Mouse (Mus musculus) macrophage (primary cell): Measurements from ENCODE around the gene Moxd2. TPM values are rescaled to one million over a fixed set of nuclear protein-coding genes. Genes with fewer than 3 reads are reported as not detected.
A peak's percentile ranks its signal among the peaks of the same experiment; 100 is the strongest.

Experiments
- H3K27ac ChIP-seq: fragments of 350-480 bp; formaldehyde crosslinking; 2 replicates; pipeline ENCODE4 v1.9.0; 2021
- H3K36me3 ChIP-seq: fragments of 350-480 bp; formaldehyde crosslinking; 2 replicates; pipeline ENCODE4 v1.9.0; 2021; ENCODE audit errors: inconsistent target
- H3K4me3 ChIP-seq: fragments of 350-480 bp; formaldehyde crosslinking; 2 replicates; pipeline ENCODE4 v1.9.0; 2021; ENCODE audit errors: inconsistent target
- H3K79me2 ChIP-seq: fragments of 350-480 bp; formaldehyde crosslinking; 2 replicates; pipeline ENCODE4 v1.9.0; 2021; ENCODE audit errors: inconsistent target
- WGBS: methylation state at CpG from one replicate; pipeline ENCODE4 v1.1.7; 2026; ENCODE audit warnings: inconsistent platforms; ENCODE audit not compliant: missing documents; 5-methylcytosine and 5-hydroxymethylcytosine counted together
- polyA plus RNA-seq: library from polyadenylated mRNA; stranded (reverse); fragments of 250-400 nt; gene quantifications from 3 replicates; pipeline ENCODE4 v1.2.4, GENCODE M21; 2018; ENCODE audit warnings: inconsistent platforms
- total RNA-seq, 78 experiments: library from RNA; depleted of rRNA; stranded (reverse); fragments of 250-400 nt; gene quantifications; 1 replicate in 9 of 78; 2 replicates in 24 of 78; 3 replicates in 43 of 78; 4 replicates in 2 of 78; pipeline ENCODE4 v1.2.4; 2018; ENCODE audit warnings: inconsistent platforms in 56 of 78

Moxd2 gene
- total RNA-seq (2018; cell fraction: chromatin; rRNA removed): not detected
- total RNA-seq (2018; cell fraction: cytosol; rRNA removed): not detected
- total RNA-seq (2018; cell fraction: nucleus; rRNA removed): not detected
- polyA plus RNA-seq: not detected in 3 replicates

DNA sequence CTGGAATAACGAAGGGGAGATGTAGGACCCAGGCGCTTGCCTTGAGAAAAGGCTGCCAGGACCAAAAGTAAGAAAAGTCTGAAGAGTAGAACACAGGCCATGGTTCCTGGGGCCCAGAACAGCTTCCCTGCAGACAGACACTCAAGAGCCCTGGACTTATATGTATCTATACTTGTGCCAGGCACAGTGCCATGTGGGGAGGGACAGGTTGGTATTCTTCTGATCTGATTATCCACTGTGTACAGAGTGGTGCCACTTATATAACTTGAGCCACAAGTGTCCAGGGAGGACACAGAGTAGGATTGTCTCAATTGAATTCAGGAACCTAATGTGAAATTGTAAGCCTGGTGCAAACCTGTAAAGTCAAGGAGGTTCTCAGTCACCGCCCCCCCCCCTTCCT, at the start of gene Moxd2:
Gene Moxd2 (minus strand): TSS at position 101 of the 400 bp plus-strand sequence.
- Histone ChIP-seq H3K79me2 (no peaks in the 10 kb centered on the region), H3K27ac (no peak within 1 kb of the TSS), H3K36me3 (no peaks in the 10 kb centered on the region), H3K4me3 (no peak within 1 kb of the TSS)
- 97% methylated on average over 2 of the region's 3 CpGs for WGBS

DNA sequence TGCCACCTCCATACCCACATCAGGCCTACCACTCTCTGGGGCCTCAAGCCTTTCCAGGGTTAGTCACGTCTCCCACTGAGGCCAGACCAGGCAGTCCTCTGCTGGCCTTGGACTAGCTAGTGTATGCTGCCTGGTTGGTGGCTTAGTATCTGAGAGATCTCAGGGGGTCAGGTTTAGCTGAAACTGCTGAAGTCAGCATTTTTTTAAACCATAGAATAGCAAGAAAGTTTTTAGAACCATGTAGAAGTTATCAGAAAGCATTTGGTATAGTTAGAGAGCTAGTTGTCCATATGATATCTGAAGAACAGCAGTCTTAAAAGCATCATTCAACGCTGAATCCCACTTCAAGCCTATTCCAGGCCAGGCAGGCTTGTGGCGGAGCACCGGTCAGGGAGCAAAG, 32.7 kb upstream of the Moxd2 start:
- Histone ChIP-seq H3K4me3 (no peak overlapping the region), H3K36me3 (no peaks in the 10 kb centered on the region), H3K27ac (no peak overlapping the region), H3K79me2 (no peaks in the 10 kb centered on the region)
- 99% methylated on average over 4 of the region's 4 CpGs for WGBS

DNA sequence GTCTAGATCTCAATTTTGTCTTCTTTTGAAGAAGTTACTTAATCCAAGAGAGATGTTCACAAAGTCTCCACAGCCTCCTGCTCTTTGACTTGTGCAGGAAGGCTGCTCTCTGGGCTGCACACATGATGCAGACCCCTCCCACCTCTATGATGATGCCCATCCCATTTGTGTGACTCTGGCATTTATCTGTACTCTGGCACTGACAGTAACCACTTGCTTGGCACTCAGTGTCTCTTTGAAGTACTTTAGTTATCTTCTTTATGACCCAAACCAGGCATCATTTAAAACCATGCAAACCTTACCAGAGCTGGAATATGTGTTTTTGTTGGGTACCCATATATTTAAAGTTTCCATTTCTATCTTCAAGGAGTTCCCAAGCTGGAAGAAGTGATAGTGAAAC, 13.0 kb upstream of the Moxd2 start, which contains the start of gene Prss58:
Gene Prss58 (minus strand): TSS at position 101 of the 400 bp plus-strand sequence.
- no peak within 1 kb of the TSS for H3K27ac ChIP-seq
- H3K36me3 ChIP-seq: no peaks in the 10 kb centered on the region
- H3K79me2 ChIP-seq: no peaks in the 10 kb centered on the region
- H3K4me3 ChIP-seq: no peak within 1 kb of the TSS

DNA sequence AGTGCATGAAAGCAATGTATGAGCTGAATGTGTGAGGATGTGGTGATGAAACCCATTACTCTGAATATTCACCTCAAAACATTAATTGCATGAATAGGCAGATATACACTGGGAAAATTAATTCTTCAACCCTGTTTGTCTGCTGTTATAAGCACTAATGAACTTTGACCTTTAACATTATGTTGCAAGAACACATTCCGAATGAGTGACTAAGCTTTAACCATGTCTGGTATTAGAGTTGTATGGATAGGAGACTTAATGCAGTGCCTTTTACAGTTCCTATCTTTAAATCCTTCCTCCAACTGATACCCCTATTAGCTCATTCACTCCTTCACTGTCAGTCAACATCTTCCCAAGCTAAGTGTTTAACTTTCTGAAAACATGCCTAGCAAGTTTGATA, 7.4 kb upstream of the Moxd2 start:
- WGBS: 53% methylated on average over 1 of the region's 1 CpGs
- no peaks in the 10 kb centered on the region for H3K79me2 ChIP-seq
- no peaks in the 10 kb centered on the region for H3K36me3 ChIP-seq
- H3K4me3 ChIP-seq: no peak overlapping the region
- no peak overlapping the region for H3K27ac ChIP-seq

DNA sequence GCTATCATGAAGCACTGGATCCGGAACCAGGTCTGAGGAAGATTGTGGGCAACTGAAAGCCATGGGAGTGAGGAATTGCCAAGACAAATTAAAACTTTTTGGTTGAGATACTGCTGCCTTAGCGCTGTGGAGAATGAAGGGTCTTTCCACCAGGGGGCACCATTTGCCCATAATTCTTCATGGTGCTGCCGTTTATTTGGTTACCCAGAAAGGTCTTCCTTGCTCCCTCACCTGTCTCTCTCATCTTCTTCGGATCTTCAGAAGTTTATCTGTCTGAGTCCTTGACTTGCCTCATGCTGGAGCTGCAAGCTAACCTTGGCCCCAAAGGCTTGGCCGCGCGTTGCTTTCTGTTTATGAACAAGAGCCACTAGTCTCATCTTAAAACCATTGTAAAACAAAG, 6.3 kb upstream of the Moxd2 start:
- 39% methylated on average over 7 of the region's 7 CpGs for WGBS
- Histone ChIP-seq H3K79me2 (no peaks in the 10 kb centered on the region), H3K36me3 (no peaks in the 10 kb centered on the region)

DNA sequence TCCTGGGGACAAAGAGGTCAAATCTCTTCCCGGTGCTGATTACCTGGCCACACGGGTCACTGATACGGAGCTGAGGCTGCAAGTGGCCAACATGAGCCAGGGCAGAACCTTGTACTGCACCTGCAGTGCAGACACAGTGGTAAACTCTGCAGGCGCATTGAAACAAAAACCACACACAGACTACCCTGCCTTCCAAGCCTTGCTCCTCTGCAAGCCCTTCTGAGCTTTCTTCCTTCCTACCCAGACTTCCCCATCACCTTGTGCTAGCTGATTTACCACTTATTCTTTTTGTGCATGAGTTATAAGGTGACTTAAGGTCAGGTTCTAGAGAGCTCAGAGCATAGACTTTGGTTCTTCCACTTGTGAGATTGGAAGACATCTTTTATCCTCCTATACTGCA, 4.5 kb upstream of the Moxd2 start:
- Histone ChIP-seq H3K36me3 (no peaks in the 10 kb centered on the region), H3K79me2 (no peaks in the 10 kb centered on the region), H3K27ac (peak overlapping the region; percentile 67), H3K4me3 (no peak overlapping the region)
- 12% methylated on average over 4 of the region's 4 CpGs for WGBS

More for the DNA sequence above, 6.3 kb upstream of the Moxd2 start:
- Histone ChIP-seq H3K4me3 (no peak overlapping the region), H3K27ac (no peak overlapping the region)

DNA sequence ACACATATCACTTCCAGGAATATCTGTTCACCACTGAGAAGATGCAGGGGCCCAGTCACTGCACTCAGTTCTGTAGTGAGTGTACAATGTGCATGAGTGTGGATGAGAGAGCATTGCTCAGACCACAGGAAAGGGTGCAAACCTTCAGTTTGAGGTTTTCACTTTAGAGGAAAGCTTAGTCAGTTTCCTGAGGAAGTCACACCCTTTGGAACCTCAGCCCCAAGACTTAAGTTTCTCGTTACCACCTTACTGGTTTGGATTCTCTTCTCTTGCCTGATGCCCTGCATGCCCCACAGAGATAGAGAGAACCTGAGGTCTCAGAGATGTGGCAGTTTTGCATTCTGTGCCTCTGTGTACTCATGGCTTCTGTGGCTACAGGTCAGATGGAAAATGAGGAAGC, 3.7 kb upstream of the Moxd2 start:
- Histone ChIP-seq H3K36me3 (no peaks in the 10 kb centered on the region), H3K27ac (peak overlapping the region; percentile 67), H3K79me2 (no peaks in the 10 kb centered on the region), H3K4me3 (no peak overlapping the region)
- WGBS: 0% methylated on average over 1 of the region's 1 CpGs

DNA sequence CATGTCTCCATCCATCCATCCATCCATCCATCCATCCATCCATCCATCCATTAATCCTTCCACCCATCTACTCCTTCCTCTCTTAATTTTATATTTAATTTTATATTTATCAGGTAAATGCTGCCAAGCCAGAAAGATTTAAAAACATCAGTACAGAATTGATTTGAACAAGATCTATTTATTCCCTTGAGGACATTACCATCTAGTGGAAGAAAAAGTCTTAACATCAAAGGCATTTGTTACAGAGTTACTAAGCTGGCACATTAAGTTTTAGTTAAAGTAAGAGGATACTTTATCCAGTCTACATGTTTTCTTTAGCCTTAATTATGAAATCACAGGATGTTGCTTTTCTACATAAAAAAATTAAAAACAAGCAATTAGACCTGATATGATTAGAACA, 42.0 kb downstream of the Moxd2 start:
- H3K36me3 ChIP-seq: no peaks in the 10 kb centered on the region
- H3K79me2 ChIP-seq: no peaks in the 10 kb centered on the region
- H3K27ac ChIP-seq: no peak overlapping the region
- H3K4me3 ChIP-seq: no peak overlapping the region

Other genes with a start within 250 kb of the Moxd2 start
- gene Prss58, start 12.9 kb upstream of the Moxd2 start, polyA plus RNA-seq: not detected in 3 replicates
- not detected in 3 replicates for gene 1700074P13Rik, start 53.1 kb upstream of the Moxd2 start, polyA plus RNA-seq
- not detected in 3 replicates for gene Gm4744, start 64.4 kb upstream of the Moxd2 start, polyA plus RNA-seq
- not detected in 3 replicates for gene 1810009J06Rik, start 77.3 kb upstream of the Moxd2 start, polyA plus RNA-seq
- not detected in 3 replicates for gene Gm2663, start 112.0 kb upstream of the Moxd2 start, polyA plus RNA-seq
- gene 2210010C04Rik, start 148.0 kb upstream of the Moxd2 start, polyA plus RNA-seq: not detected in 3 replicates